Mouse (Mus musculus) heart, postnatal 14 days (tissue): ENCODE data around the gene 4933416C03Rik. TPM values are rescaled to one million over a fixed set of nuclear protein-coding genes. Genes with fewer than 3 reads are reported as not detected.

Experiments
- DNase-seq, 2 experiments: peaks; one replicate each; pipeline ENCODE4 v3.0.0; 2021 to 2022
- intact Hi-C: fragments of 180-260 bp; cut with DNase I; formaldehyde crosslinking; loops from one replicate; pipeline ENCODE4 v1.15.1; 2025
- long read RNA-seq, 2 experiments: library from polyadenylated mRNA; stranded (forward); transcript quantifications; one replicate each; pipeline ENCODE4 v2.0.0; 2021
- total RNA-seq, 2 experiments: library from RNA; stranded (reverse); gene quantifications; 2 replicates each; pipeline ENCODE4 v1.2.3; 2021

4933416C03Rik gene
- total RNA-seq, result not detected
- long read RNA-seq, experiment 1, result 0 reads
- long read RNA-seq, experiment 2, result 0 reads

GRCm38 (mm10) chr10:116113867-116114474, at the start of gene 4933416C03Rik:
4933416C03Rik (minus strand) TSS chr10:116113917.
- intact Hi-C loops, result no loop called here
- peak in 1 of 2 experiments; percentile 1 for DNase-seq

- no peak for DNase-seq
- intact Hi-C loops, result no loop called here
These were observed 48.6 kb upstream of the 4933416C03Rik start for GRCm38 (mm10) chr10:116162338-116162737.

- intact Hi-C loops, result no loop called here
- no peak for DNase-seq
These were observed 43.0 kb upstream of the 4933416C03Rik start for GRCm38 (mm10) chr10:116156699-116157098.

GRCm38 (mm10) chr10:116154707-116155106, 41.0 kb upstream of the 4933416C03Rik start:
- no peak for DNase-seq

DNA sequence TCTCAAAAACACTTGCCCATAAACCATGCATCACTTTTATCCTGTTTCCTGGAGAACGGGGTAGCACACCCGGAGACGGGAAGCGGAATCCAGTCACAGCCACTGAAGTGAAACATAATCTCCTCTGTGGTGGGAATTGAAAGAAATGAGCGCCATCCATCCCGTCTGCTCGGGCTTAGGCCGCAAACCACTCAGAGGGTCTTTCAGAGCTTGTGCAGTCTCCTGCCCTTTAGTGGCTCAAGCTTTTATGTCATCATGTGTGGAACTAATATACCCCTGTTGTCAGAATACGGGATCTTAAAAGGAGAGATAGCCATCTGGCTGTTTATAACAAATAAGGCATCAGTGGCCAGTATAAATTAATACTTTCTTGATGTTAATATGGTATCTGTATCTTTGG, 32.4 kb upstream of the 4933416C03Rik start:
- DNase-seq, result no peak
- intact Hi-C loops, result no loop called here

More at GRCm38 (mm10) chr10:116154707-116155106, 41.0 kb upstream of the 4933416C03Rik start:
- intact Hi-C loops, result no loop called here

GRCm38 (mm10) chr10:116143684-116144083, 30.0 kb upstream of the 4933416C03Rik start:
- DNase-seq, result no peak
- intact Hi-C loops, result no loop called here

DNA sequence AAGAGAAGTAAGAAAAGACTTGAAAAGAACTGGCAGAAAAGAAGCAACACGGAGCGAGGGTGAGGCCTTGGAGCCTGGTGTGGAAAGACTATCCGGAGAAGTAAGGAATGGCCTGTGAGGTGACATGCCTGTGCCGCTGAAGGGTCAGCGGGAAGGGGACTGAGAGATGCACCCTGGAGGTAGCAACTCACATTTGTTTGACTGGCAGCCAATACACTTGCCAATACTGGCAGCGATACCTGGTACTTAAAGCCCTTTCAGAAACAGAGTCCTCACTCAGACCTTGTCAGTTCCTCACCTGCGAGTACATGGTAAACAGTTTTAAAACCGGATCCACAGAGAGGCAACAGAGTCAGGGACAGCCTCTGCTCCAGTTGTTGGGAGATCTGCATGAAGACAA, 26.5 kb upstream of the 4933416C03Rik start:
- intact Hi-C loops, result no loop called here
- no peak for DNase-seq

- DNase-seq, result no peak
- intact Hi-C loops, result no loop called here
These were observed 21.5 kb upstream of the 4933416C03Rik start for GRCm38 (mm10) chr10:116135187-116135586.

DNA sequence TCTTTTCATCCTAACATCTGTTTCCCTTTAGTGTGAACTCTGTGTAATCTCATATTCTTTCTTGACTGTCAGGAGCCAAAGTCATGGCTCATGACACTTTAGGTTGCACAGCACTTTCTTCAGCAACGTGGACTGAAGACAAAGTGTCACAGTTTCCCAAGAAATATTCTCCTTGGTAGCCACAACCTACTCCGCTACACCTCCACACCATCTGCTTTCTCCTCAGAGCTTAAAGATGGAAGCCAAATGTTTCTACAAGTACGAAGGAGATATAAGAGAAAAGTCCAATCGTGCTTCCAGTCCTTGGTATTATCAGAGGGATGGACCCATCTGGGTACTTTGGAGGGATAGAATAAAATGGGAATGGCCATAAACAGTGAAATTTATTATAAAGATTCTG, 18.5 kb upstream of the 4933416C03Rik start:
- DNase-seq, result no peak
- intact Hi-C loops, result no loop called here

- no peak for DNase-seq
- intact Hi-C loops, result no loop called here
These were observed 17.5 kb upstream of the 4933416C03Rik start for GRCm38 (mm10) chr10:116131223-116131622.

DNA sequence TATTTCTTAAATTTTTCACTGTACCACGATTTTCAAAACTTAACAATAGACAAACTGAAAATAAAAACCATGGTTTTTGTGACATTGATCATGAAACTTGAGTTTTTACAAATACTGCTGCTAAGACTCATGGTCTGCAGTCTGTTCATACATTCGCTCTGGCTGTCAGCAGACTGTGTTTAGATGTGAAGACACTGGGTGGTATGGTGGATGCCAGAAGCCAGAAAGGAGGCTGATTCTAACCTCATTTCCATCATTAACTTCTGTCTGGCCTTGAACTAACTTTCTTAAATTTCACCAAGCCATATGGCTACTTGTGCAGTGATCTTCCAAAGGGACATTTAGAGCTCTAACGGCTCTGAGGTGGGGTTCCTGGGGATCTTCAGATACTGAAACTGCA, 16.7 kb upstream of the 4933416C03Rik start:
- intact Hi-C loops, result no loop called here
- DNase-seq, result no peak

- intact Hi-C loops, result no loop called here
- no peak for DNase-seq
These were observed 11.6 kb upstream of the 4933416C03Rik start for GRCm38 (mm10) chr10:116125364-116125763.

DNA sequence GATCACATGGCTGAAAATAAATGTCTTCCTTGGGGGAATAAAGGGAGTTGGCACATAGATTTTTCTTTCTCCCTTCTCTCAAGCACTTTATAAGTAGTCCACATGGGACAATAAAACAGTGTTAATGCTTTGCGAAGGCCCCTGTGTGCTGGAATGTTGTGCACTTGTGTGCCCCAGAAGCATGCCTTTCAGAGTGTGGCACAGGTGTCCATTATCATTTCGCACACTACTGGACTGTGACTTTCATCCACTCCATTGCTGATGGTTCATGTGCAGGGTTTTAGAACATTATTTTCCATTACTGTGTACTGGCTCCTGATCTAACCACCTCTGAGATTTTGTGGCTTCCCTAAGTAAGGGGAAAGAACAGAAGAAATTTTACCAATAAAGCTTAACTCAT, 10.1 kb upstream of the 4933416C03Rik start:
- intact Hi-C loops, result no loop called here
- no peak for DNase-seq

DNA sequence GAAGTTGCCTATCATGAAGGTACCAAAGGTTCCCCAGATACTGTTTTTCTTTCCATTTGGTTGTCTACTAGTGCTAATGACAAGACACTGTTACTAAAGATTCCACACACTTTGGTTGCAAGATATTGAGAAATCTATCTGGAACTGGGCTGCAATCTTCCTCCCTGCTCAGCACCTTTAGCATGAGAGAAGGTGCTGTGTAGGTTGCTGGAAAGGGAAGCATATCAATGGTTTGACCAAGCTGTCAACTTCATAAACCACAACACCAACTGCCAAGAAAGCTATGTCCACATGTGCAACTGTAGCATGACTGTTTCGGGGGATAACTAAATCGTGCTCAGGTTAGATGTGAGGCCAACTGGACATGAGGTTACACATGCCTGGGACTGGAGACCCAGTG, 7.7 kb upstream of the 4933416C03Rik start:
- no peak for DNase-seq
- intact Hi-C loops, result no loop called here

- intact Hi-C loops, result no loop called here
- DNase-seq, result no peak
These were observed 3.3 kb upstream of the 4933416C03Rik start for GRCm38 (mm10) chr10:116117060-116117459.

DNA sequence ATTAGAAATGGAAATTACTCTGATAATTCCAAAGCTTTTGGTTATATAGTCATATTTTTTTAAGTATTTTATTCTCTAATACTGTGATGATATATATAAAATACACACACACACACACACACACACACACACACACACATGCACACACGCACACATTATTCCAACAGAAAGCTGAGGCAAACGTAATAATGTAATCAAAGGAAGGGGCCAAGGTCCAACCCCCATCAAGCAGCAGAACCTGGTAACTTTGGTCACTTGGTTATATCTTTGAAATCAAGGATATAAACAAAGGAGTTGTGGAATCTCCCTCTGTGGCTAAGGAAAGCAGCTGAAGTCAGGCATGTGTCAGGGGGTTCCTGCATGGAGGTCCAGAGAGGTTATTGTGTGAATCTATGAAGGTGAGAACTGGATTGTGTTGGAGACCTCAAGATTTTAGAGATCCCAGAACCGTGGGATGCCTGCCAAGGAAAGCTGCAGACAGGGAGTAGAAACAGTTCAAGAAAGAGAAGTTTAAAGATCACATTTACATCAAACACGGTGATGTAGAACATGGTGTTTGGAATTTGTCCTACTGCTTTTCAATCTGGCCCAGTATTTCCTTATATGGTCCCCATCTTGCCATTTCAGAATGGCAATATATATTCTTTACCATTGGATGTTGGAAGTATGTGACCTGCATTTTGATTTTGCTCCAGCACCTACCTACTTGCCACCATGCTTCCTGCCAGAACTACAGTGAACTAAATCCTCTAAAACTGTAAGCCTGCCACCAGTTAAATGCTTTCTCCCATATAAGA, 2.4 kb upstream of the 4933416C03Rik start:
- intact Hi-C loops, result no loop called here
- no peak for DNase-seq

DNA sequence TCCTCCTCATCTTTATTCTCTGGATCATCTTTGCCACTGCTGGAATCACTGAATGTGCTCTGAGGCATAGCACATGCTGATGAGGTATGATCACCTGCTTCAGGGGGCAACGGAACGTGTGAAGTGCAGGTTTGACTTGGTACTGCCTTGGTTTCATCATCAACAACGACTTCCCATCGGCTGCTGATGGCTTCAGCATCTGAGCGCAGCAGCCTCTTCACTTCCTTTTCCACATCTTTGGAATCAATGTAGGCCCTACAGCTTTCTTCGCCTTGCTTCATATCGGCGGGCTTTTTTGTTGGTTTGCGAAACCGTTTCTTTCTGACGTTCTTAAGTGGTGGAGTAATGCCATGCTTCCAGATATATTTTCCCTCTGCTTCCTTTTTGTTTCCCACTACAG, 849 bp downstream of the 4933416C03Rik start:
- DNase-seq, result no peak
- intact Hi-C loops, result no loop called here

DNA sequence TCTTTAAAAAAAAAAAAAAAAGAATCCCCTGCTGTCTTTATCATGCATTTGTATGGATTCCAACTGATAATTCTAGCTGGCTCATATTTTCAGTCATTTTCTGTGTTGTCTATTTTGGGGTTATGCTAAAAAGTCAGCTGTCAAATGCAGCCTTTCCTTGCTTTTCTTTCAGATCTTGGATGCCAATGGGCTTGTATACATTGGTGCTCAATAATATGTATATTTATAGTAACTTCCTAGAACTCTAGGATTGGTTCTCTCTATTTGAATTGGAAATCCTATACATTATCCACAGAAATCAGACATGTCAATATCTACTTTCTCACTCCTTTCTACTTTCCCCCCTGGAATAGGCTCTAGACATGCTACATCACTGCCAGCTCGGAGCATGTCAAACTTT, 5.0 kb downstream of the 4933416C03Rik start:
- intact Hi-C loops, result no loop called here
- DNase-seq, result no peak

GRCm38 (mm10) chr10:116108176-116108575, 5.5 kb downstream of the 4933416C03Rik start:
- DNase-seq, result no peak
- intact Hi-C loops, result no loop called here

GRCm38 (mm10) chr10:116098470-116098869, 15.2 kb downstream of the 4933416C03Rik start:
- no peak for DNase-seq
- intact Hi-C loops, result no loop called here

GRCm38 (mm10) chr10:116096466-116096865, 17.3 kb downstream of the 4933416C03Rik start:
- intact Hi-C loops, result no loop called here
- DNase-seq, result no peak

DNA sequence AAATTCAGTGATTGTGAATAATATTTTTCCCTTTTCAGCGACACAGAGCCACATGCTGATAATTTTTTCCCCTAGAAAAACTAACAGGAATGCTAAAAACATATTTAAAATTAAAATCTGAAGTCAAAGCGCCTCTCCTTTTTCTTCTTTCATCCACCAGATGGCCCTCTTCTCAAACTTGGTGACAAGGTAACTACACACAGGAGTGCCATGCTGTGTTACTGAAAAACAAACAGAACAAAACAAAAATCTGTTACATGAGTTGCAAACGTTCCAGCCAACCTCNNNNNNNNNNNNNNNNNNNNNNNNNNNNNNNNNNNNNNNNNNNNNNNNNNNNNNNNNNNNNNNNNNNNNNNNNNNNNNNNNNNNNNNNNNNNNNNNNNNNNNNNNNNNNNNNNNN, 29.8 kb downstream of the 4933416C03Rik start:
- intact Hi-C loops, result loop anchor here (2.0 kb wide), 1 partner anchor 113 kb away; no protein-coding TSS in a partner anchor
- no peak for DNase-seq
